9 mouse cellular contexts compared by ENCODE assay signal in genomic region chr15:36855550-36856131, GRCm38 (mm10).
A peak's percentile ranks its signal among the peaks of the same experiment; 100 is the strongest.
DNase-seq lines count a peak whose midpoint lies in the region; ATAC-seq lines count a peak whose summit lies in the region.
"Had no signal": no experiment of that assay in that cellular context is flagged by ENCODE, and none has a peak within 500 bp of the region (broad histone marks: within the 10 kb centered on the region; RNA-seq: fewer than 3 reads in every experiment).

No protein-coding gene starts in this region.

- DNase-seq in cerebellum, postnatal 4 days (ENCODE audit: low spot score in 2 of 2): no peak
- DNase-seq in right cerebral cortex, postnatal 10 days (ENCODE audit: low spot score in 2 of 2): peak; percentile 47 to 57
- DNase-seq in right cerebral cortex, postnatal 36 days (ENCODE audit: low spot score in 2 of 2): no peak
- DNase-seq in heart, adult 8-10 months (ENCODE audit: low spot score): peak; percentile 48
- peak; percentile 72 for DNase-seq in lung, postnatal 14 days
- DNase-seq in urinary bladder, adult 2 months (ENCODE audit: low spot score): no peak

- no peak overlapping the region for H3K4me3 ChIP-seq in hindbrain, embryonic 13.5 days

- no peaks in the 10 kb centered on the region for H3K27me3 ChIP-seq in hindbrain, embryonic 13.5 days

- WGBS in hindbrain, embryonic 13.5 days: 76% methylated on average over 7 of the region's 7 CpGs

- H3K9me3 ChIP-seq in hindbrain, embryonic 13.5 days: no peaks in the 10 kb centered on the region

- no peaks in the 10 kb centered on the region for H3K36me3 ChIP-seq in hindbrain, embryonic 13.5 days

- no peak overlapping the region for H3K4me2 ChIP-seq in hindbrain, embryonic 13.5 days

- no peaks in the 10 kb centered on the region for H3K4me1 ChIP-seq in hindbrain, embryonic 13.5 days (replicated peaks)

- peak; percentile 47; the same call in 1 of the 2 replicates for ATAC-seq in cerebellum, adult (ENCODE audit: insufficient number of reproducible peaks, low FRiP score, low TSS enrichment)
- no peak for ATAC-seq in hindbrain, embryonic 13.5 days (ENCODE audit: low FRiP score)

- H3K27ac ChIP-seq in hindbrain, embryonic 13.5 days: no peak overlapping the region
- H3K27ac ChIP-seq: liver, embryonic 14.5 days had no signal

- H3K9ac ChIP-seq in hindbrain, embryonic 13.5 days: no peak overlapping the region
- H3K9ac ChIP-seq: liver, embryonic 14.5 days had no signal

Comparison
In these comparisons a context has a peak if more than half of its experiments do, and no peak if none do; other contexts are left out.
1. DNase-seq: peak in right cerebral cortex, postnatal 10 days (2 of 2), heart, adult 8-10 months (single experiment) and lung, postnatal 14 days (single experiment); none in cerebellum, postnatal 4 days (0 of 2), right cerebral cortex, postnatal 36 days (0 of 2) and urinary bladder, adult 2 months (single experiment).